Mouse (Mus musculus): ENCODE results near the gene Stac2. TPM values are rescaled to one million over a fixed set of nuclear protein-coding genes. Genes with fewer than 3 reads are reported as not detected.
A peak's percentile ranks its signal among the peaks of the same experiment; 100 is the strongest.

The Stac2 gene
- polyA plus RNA-seq, 2 experiments from 2014 or later: 0.37 TPM; not detected in 1

GRCm38 (mm10) chr11:98050520-98050815 is 2.8 kb downstream of the Stac2 start:
- no peak for ATAC-seq

GRCm38 (mm10) chr11:98049672-98050519 is 3.4 kb downstream of the Stac2 start:
- ATAC-seq: no peak

- no peak for ATAC-seq
These were observed 5.5 kb downstream of the Stac2 start for GRCm38 (mm10) chr11:98047745-98048144.

GRCm38 (mm10) chr11:98046466-98046865 is 6.8 kb downstream of the Stac2 start:
- ATAC-seq: no peak

- no peak for ATAC-seq
These were observed 7.7 kb downstream of the Stac2 start for GRCm38 (mm10) chr11:98045596-98045995.

- ATAC-seq: no peak
These were observed 9.2 kb downstream of the Stac2 start for GRCm38 (mm10) chr11:98044074-98044473.

GRCm38 (mm10) chr11:98042741-98043140 is 10.5 kb downstream of the Stac2 start:
- ATAC-seq: no peak

- no peak for ATAC-seq
These were observed 12.3 kb downstream of the Stac2 start for GRCm38 (mm10) chr11:98040975-98041374.

- ATAC-seq: no peak
These were observed 15.4 kb downstream of the Stac2 start for GRCm38 (mm10) chr11:98037871-98038270.

GRCm38 (mm10) chr11:98035977-98036377 is 17.3 kb downstream of the Stac2 start:
- ATAC-seq: no peak

GRCm38 (mm10) chr11:98034840-98035239 is 18.4 kb downstream of the Stac2 start:
- ATAC-seq: no peak

- ATAC-seq: no peak
These were observed 19.2 kb downstream of the Stac2 start for GRCm38 (mm10) chr11:98034061-98034460.

GRCm38 (mm10) chr11:98031443-98031770 is 21.9 kb downstream of the Stac2 start:
- no peak for ATAC-seq

- ATAC-seq: no peak
These were observed 22.4 kb downstream of the Stac2 start for GRCm38 (mm10) chr11:98030701-98031442.

- ATAC-seq: no peak
These were observed 25.5 kb downstream of the Stac2 start for GRCm38 (mm10) chr11:98027785-98028184.

GRCm38 (mm10) chr11:98027297-98027688 is 26.0 kb downstream of the Stac2 start:
- peak; percentile 19 for ATAC-seq

- ATAC-seq: peak; percentile 72
These were observed 26.5 kb downstream of the Stac2 start, which contains the start of gene Rpl19 for GRCm38 (mm10) chr11:98026570-98027296. Rpl19 (plus strand) TSS chr11:98026710.

GRCm38 (mm10) chr11:98026248-98026569 is 27.1 kb downstream of the Stac2 start:
- ATAC-seq: no peak

GRCm38 (mm10) chr11:98024516-98024915 is 28.7 kb downstream of the Stac2 start:
- ATAC-seq: no peak

- no peak for ATAC-seq
These were observed 30.5 kb downstream of the Stac2 start, which contains the start of gene Cacnb1 for GRCm38 (mm10) chr11:98022555-98023371. Cacnb1 (minus strand) TSS chr11:98023034.

GRCm38 (mm10) chr11:98022253-98022554 is 31.1 kb downstream of the Stac2 start:
- no peak for ATAC-seq

GRCm38 (mm10) chr11:98021565-98022252 is 31.6 kb downstream of the Stac2 start:
- ATAC-seq: no peak

Measured in activated CD4-positive, CD25-positive, alpha-beta regulatory T cell, adult 4 months (primary cell).